Mouse (Mus musculus) 416B (cell line): Measurements from ENCODE around the gene Ndufb8.

Source experiments
- DNase-seq: peaks from one replicate; pipeline ENCODE4 v3.0.0; 2011; ENCODE audit warnings: low read depth

Gene Ndufb8

DNA sequence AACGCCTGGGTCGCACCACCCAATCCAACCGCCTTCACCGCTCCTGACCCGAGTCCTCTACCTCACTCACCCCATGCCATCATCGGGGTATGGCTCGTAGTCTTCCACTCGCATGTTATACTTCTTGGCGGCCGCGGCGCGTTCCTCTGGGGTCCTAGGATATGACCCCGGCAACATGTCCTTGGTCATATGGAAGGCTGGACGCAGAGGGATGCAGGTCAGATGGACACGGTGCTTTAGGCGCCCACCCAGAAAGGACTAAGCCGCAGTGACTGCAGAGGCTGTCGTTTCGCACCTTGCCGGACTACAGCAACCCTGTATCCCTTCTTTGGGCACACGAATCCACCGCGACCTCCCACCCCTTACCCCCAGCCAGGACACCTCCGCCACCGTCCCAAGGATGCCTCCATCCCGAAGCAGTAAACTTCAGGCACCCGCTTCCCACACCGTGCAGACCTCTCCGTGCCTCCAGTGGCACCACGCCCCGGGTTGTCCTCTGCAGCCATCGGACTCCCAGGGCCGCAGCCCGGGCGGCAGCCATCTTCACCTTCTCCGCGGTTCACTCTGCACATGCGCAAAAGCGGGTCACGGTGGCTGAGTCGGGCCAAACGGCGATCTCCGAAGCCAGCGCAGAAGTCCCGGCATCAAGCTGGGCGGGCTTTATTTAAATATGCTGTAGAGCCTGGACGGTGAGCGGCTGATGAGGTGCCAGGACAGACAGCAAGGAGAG lies at the start of gene Ndufb8:
Gene Ndufb8, minus strand, starts transcription at position 580 of the 730 bp plus-strand sequence.
- peak; percentile 90 for DNase-seq

DNA sequence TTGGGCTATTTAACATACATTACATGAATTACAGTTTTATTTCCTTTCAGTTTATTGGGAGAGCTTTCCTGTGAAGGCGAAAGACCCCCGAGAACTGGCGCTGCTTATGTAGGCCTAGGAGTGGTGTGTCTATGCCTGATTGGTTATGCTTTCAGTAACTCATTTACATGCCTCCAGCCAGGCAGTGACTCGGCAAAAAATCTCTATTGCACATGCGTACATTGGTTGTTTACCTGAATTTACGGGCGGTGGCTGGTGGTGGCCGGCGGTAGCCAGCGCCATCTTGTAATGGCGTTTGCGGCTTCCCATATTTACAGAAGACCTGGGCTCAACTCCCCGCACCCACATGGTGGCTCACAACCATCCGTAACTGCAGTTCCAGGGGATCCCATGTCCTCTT lies 38.9 kb upstream of the Ndufb8 start:
- DNase-seq = peak; percentile 26

DNA sequence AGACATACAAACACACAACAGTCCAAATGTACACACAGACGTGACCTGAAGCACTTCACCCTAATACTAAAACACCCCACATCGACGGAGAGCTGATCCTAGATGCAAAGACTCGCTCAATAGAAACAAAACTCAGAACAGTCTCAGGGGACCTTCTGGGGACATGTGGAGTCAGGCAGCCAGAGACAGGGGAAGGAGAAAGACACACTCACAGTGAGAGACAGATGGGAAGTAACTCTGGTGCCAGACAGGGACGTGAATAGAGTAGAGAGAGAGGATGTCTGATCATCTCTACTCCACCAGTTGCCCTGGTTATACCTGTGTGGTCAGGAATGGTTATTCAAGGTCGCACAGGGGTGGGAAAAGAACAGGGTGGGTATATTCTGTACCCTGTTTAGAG lies 36.4 kb upstream of the Ndufb8 start:
- no peak for DNase-seq

DNA sequence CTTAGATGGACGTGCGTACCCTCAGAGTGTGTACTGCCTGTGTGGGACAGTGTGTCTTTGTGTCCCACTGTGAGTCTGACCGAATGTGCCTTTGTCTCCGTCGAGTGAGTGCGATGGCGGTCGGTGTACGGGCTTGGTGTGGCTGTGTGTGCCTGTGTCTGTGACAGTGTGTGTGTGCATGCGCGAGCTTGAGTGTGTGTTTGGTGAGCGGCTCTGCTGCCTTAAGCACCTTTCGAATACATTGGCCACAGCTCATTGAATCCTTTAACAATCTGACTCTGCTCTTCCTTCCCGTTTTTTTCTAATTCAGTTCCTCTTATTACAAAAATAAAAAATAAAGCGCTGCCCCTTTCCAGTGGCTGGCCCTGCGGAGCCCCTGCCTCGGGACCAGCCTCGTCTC lies 35.8 kb upstream of the Ndufb8 start:
- DNase-seq = no peak

DNA sequence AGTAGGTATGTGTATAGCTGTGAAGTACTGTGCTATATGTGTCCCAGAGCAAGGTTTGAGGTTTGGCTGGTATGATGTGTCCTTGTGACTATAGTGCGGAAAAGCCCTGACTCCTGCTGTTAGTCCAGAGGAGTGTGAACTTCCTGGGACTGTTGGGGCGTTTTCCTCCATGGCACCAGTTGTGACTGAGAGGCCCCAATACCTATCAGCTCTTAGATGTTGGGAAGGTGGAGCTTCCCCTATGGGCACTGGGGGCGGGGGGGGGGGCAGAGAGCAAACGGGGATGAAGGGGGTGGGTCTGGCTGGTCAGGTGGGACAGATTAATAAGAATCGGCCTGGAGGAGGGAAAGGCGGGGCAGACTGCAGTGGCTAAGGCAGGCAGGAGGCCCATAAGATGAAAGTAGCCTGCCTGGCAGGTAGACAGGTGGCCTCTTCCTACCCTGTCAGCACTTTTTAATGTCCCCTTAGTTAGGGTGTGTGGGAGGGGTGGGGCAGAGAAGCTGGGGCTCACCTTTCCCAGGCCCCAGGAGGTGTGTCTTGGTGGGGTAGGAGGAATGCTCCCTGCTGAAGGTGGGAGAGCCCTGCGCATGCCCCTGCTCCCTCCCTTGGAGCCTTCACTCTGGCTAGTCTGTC lies 34.5 kb upstream of the Ndufb8 start:
- DNase-seq = no peak

DNA sequence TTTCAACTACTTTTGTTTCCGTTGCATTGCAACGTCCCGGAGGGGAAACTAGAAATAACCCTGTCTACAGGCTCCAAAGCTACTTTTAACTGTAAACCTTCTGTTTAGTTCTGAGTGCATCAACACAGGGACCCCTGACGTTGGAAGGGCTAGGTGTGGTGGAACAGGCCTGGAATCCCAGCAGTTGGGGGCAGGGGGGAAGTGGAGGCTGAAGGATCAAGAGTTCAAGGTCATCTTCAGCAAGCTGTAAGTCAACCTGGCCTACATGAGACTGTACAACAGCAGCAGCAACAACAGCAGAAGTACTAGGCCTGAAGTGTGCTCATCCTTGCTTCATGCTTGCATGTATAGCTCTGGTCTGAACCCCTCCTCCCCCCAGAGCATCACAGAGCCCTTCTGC lies 32.8 kb upstream of the Ndufb8 start:
- no peak for DNase-seq

DNA sequence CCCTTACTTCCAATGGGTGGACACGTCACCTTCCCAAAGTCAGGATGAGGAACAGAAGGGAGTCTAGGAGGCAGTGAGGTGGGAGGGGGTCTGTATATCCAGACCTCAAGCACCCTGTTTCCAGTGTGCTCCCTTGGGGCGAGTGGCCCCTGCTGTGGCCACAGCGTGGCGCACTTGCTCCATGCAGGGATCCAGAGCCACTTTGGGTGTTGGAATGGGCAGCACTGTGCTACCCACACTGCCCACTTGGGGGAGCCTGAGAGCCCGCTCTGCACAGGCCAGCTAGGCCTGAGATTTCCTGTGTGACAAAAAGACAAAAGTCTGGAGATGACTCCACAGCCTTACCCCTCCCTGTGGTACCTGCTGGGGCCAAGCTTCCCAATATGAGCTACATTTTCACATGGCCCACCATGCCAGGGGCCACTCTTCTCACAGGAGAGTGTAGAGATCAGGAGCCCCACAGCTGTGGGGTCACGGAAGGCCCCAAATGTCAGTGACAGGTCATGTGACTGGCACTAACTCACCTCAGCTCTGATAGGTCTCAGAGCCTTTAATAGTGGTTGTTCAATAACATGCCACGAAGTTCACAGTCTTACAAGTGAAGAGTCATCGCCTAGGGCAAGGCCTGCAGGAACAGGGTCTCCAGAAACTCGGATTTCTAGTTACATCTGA lies 27.5 kb upstream of the Ndufb8 start:
- DNase-seq = peak; percentile 83

DNA sequence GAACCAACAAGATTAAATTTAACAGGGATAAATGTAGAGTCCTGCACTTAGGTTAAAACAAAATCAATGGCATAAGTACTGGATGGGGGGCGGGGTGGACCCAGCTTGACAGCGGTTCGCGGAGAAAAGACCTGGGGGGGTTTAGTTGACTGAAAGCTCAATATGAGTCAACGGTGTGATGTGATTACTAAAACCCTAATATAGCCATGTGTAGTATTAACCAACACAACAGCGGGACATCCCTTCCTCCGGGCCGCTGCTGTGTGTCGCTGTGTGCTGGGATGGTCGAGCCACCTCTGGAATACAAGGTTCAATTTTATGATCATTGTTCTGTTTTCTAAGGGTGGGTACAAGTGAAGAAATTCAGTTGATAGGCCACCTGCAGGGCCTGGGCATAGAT lies 26.9 kb upstream of the Ndufb8 start:
- DNase-seq = no peak

DNA sequence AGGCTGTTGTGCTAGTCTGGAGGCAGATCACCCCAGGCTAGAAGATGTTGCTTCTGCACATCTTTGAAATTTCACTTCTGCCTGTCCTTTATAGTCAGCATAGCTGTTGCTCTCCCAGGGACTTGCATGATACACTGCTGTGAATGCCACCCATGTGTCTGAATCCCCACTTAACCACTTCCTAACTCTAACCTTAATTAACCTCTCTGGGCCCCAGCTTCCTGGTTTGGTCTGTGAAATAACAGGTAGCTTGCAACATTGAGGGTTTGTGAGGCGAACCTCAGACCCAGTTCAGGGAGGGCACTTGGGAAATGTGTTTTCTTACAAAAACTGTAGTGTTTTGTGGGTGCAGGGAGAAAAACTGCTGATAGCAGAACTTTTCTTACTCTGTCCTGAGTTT lies 22.8 kb upstream of the Ndufb8 start:
- peak; percentile 81 for DNase-seq

DNA sequence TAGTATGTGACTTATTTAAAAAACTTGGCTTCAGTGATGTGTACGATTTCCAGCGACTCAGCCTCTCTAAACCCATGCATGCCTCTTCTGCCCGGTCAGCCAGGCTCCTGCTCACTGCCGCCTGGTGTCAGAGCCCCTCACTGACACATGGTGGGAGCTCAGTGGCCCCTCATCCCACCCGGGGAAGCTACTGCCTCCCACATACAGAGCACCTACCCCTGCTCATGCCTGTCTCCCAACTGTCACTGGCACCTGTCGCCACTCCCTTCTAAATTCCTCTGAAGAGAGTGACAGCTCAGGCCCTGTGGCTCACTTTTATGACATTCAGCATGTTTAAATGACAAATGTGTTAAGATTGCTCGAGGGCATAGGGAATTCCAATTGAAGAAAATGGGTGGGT lies 21.0 kb upstream of the Ndufb8 start:
- DNase-seq = no peak

DNA sequence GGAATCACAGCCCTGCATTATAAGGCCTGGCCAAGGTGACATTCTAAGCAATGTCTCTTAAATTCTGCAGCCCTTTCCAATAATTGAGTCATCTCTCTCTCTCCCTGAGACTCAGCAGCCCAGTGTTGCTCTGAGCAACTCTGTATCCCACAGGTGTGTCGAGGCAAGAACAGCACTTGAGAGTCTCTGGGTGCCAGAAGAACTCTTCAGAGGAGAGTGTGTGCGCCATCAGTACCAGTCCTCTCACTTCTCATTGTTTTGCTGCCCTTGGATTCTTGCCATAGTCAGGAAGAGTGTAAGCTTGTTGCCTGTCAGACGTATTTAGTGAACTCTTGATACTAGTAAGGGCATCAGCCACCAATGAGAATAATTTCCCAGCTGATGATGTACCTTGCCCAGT lies 12.5 kb upstream of the Ndufb8 start:
- no peak for DNase-seq

DNA sequence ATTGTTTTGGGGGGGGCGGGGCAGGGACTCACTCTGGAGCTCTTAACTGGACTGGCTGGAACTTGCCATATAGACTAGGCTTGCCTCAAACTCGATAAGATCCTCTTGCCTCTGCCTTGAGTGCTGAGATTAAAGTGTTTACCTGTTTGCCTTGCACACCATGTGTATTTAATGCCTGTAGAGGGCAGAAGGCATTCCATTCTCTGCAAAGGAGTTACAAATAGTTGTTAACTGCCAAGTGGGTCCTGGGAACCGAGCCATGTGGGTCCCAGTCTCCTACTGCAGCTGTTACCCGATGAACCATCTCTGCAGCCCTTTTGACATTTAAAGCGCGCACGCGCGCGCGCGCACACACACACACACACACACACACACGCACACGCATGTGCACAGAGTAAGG lies 8.8 kb upstream of the Ndufb8 start:
- DNase-seq = no peak

DNA sequence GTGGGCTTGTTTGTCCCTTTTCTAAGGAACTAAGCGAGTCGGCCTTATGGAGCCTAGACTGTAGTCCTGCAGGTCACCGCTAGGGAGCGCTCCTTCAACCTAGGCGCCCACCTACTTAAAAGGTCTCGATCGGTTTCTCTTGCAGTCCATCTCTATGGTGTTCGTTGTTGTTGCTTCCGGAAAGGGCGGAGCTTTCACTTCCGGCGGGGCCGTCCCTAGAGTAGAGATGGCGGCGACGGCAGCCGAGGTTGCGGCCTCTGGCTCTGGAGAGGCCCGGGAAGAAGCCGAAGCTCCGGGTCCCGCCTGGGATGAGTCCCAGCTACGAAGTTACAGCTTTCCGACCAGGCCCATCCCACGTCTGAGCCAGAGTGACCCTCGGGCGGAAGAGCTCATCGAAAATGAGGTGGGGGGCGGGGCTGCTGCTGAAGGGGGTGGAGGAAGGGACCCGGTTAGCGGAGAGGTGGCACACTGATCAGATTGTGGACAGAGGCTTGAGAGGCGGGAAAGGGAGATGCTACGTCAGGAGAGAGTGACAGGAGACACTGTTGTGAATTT lies 7.5 kb upstream of the Ndufb8 start, which contains the start of gene Hif1an:
Gene Hif1an, plus strand, starts transcription at position 199 of the 555 bp plus-strand sequence.
- peak; percentile 98 for DNase-seq

DNA sequence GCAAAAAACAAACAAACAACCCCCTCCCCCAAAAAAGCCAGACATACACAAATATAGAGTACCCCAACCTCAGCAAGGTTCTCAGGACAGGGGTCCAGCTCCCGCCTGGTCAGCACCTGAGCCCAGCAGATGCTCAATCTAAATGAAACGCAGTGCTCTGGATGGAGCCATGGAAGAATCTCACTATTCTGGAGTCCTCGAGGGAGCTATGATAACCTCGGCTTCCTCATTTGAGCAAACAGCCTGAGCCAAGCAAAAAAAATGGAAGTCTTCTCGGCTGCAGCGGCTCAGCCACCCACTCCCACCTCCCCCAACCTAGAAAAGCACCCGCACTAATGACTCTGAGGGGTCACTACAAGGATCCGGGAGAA lies 765 bp downstream of the Ndufb8 start:
- peak; percentile 24 for DNase-seq

DNA sequence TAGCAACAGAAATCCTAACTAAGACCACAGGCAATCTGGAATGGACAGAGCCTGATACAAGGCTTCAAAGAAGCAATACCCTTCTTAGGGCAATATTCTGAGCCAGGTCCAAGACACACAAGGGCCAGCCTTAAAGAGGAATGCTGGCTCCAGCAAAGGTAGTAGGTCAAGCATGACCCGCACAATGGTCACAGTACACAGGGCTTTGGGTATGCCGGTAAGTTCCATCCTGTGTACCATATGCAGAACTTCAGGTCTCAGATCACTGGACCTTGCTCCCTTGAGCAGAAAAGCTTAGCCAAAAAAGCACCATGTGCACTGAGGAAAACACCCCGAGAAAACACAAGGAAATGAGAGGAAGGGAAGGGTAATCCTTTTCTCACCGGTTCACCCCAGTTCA lies 2.0 kb downstream of the Ndufb8 start:
- DNase-seq = no peak

DNA sequence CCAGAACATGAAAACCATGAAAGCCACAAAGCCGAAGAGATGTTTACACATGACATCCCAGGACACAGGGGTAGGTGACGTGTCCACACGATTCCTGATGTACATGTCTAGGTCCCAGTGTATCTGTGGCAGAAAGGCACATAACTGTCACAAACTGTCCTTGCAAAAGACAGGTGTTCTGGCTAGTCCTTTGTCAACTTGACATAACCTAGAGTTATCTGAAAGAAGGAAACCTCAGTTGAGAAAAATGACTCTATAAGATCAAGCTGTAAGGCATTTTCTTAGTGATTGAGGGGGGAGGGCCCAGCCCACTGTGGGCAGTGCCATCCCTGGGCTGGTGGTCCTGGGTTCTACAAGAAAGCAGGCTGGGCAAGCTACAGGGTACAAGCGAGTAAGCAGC lies 2.5 kb downstream of the Ndufb8 start, which contains the start of gene Gm20538:
Gene Gm20538, minus strand, starts transcription at position 101 of the 400 bp plus-strand sequence.
- DNase-seq = no peak

DNA sequence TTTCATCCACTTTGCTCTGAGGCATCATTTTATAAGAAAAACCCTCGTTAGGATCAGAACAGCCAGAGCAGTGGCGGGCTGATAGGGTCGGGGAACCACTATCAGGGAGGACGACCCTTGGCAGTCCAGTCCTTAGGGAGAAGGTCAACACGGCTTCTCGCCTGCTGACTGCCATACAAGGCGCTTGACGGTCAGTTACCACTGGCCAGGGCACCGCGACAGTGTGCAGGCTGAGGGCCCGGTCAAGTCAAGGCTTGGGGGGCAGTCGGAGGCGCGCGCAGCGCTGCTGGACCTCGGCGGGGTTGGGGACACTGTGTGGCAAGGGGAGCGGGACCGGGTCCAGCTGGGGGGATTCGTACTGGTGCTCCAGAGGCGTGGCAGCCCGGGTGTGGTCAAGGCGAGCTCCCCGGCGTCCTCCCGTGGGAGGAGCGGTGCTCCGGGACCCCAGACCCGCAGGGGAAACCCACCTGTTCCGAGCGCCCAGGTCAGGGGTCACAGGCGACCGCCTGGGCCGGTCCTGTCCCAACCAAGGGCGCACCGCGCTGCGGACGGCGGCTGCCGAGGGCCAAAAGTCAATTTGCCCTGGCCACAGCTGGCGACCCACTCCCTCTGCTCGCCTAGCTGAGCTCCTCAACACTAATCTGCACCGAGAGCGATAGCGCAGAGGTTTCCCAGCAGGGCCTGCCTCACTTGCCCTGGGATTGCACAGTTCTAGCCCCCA lies 9.8 kb downstream of the Ndufb8 start, which contains the start of gene Sec31b:
Gene Sec31b, minus strand, starts transcription at position 544 of the 721 bp plus-strand sequence.
- no peak for DNase-seq

DNA sequence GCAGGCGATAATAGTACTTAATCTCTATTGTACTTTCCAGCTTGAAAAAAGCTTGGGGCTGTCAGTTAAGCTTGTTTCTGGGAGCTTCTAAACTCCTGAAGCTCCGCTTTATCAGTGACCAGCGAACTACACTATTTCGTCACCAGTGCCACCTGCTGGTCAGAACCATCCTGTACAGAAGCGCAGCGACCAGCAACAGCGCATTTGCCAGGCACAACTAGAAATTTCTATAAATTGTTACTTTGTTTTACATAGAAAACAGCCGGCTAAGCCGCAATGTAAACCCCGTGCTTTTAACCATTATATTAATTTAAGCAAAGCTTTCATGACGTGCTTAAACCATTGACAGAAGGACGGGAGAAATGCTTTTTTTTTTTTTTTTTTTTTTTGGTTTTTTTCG lies 10.5 kb downstream of the Ndufb8 start:
- peak; percentile 61 for DNase-seq

DNA sequence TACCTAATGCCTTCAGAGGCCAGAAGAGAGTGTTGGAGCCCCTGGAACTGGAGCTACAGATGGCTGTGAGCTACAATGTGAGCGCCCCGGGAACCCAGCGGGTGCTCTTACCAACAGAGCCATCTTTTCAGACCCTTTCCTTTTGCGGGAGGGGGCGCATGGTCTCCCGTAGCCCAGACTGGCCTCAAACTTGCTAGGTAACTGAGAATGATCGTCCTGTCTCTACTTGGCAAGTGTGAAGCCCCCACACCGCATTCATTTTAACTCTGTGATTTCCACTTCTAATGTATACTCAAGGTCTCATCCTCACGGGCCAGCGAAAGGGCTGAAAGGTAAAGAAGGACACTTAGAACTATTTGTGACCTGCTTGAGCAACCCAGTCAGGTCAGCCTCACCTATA lies 10.9 kb downstream of the Ndufb8 start:
- DNase-seq = no peak

DNA sequence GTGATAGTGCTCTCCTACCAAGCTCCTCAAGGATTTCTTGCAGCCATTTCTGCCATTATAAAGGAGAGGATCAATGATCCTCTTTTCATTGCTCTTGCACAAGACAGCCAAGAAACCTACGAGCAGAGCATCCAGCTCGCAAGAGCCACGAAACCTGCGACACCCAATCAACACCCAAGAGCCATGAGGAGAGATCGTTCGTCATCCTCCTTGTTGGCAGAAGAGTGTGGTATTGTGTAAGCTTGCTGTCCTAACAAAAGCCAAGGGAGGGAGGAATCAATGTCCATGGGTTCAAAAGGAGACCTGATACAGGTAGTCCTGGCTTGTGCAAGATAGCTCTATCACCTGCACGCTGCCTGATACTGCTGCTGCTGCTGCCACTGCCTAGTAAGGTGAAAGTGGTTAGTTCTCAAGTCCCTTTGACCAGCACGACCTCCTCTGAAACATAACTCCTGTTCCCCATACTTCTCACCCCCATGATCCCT lies 12.5 kb downstream of the Ndufb8 start:
- no peak for DNase-seq

DNA sequence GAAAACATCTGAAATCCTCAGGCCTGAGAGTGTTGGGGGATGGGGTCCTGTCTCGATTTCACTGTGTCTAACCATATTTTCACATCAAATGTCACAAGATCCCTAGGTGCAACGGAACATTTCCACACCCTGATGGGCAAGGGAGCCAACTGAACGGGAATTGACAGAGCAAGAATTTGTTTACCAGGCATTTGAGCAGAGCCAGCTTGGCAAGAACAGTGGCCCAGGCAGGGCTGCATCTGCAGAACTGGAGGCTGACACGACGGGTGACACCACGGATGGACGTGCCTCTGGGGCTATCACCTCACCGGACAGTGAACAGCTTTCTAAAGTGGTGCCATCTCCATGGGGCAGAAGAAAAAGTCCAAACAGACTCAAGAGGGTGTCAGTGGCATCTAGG lies 17.8 kb downstream of the Ndufb8 start:
- DNase-seq = no peak

DNA sequence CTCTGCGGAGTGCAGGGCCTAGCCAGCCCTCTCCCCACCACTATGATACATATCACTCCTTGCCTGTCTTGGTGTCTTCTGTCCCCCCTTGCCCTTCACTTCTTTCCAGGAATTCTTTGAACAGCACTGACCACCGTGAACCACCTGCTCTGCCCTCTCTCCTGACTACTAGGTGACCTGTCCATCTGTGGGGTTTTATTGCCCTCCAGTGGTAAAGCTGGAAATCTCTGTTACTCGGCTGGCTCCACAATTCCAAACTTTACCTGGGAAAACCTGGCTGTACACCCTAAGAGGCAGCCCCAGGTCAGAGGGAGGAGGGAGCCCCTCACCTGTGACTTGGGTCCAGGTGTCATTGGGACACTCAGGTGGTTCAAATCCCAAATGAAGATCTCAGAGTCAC lies 19.9 kb downstream of the Ndufb8 start:
- DNase-seq = no peak
